Mouse (Mus musculus) liver, adult 2 months (tissue): ENCODE measurements around the gene Kcnh1.

Experiments used
- CTCF ChIP-seq: fragments of 200-500 bp; IDR thresholded peaks from 2 replicates; pipeline ENCODE4 v1.5.1; 2011; ENCODE audit warnings: low read depth, low read length, control low read depth
- POLR2A ChIP-seq: fragments of 200-500 bp; IDR thresholded peaks from 2 replicates; pipeline ENCODE4 v1.6.1; 2011; ENCODE audit warnings: low read length, control low read depth; ENCODE audit not compliant: insufficient read depth; ENCODE audit errors: extremely low read depth

DNA sequence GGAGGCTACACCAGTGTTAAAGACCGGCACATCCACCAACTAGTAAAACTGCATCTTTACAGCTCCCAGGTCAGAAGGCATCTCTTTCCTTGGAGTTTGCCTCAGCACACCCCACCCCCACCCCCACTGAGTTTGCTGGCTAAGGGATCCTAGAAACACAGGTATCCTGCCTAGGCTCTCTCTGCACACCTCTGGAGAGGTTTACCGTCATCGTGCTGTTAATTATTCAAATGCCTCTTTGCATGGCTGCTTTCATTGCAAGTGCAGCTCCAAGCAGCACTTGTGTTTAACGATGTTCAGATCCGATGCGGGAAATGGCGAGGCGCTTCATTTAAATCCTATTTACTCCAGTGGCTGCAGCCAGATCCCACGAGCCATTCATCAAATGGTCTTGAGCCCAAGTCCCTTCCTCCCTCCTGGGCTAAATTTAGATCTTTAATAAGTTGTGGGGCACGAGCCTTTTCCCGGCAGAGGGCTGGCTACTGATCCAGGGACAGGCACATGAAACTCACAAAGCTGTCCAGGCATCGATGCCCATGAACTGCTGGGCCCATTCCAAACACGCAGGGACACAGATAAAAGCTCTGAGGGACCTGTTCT is 330.4 kb downstream of the Kcnh1 start:
- TF ChIP-seq POLR2A (no peak), CTCF (no peak)
